Mouse (Mus musculus): ENCODE results near the gene Gys2.

The Gys2 gene

GRCm38 (mm10) chr6:142455314-142455996 lies 17.5 kb downstream of the Gys2 start:
- peak in 1 of 2 experiments; percentile 24 for DNase-seq

- peak; percentile 31 to 35 for DNase-seq
These were observed 19.6 kb downstream of the Gys2 start for GRCm38 (mm10) chr6:142453311-142453710.

GRCm38 (mm10) chr6:142451381-142451780 lies 21.5 kb downstream of the Gys2 start:
- DNase-seq, result no peak

GRCm38 (mm10) chr6:142429072-142429471 lies 43.8 kb downstream of the Gys2 start:
- no peak for DNase-seq

- no peak for DNase-seq
These were observed 47.9 kb downstream of the Gys2 start for GRCm38 (mm10) chr6:142424976-142425375.

- no peak for DNase-seq
These were observed 58.3 kb downstream of the Gys2 start for GRCm38 (mm10) chr6:142414597-142414996.

GRCm38 (mm10) chr6:142413845-142414244 lies 59.1 kb downstream of the Gys2 start:
- no peak for DNase-seq

GRCm38 (mm10) chr6:142412906-142413491 lies 59.9 kb downstream of the Gys2 start, which contains the start of gene Spx:
TSS of gene Spx (plus strand) at chr6:142413441.
- DNase-seq, result no peak

- no peak for DNase-seq
These were observed 61.8 kb downstream of the Gys2 start for GRCm38 (mm10) chr6:142411140-142411539.

GRCm38 (mm10) chr6:142395756-142396155 lies 77.2 kb downstream of the Gys2 start:
- no peak for DNase-seq

- DNase-seq, result no peak
These were observed 78.2 kb downstream of the Gys2 start for GRCm38 (mm10) chr6:142394669-142395068.

- DNase-seq, result no peak
These were observed 80.6 kb downstream of the Gys2 start for GRCm38 (mm10) chr6:142392312-142392711.

- DNase-seq, result no peak
These were observed 83.8 kb downstream of the Gys2 start for GRCm38 (mm10) chr6:142389101-142389500.

GRCm38 (mm10) chr6:142387755-142388271 lies 85.1 kb downstream of the Gys2 start:
- no peak for DNase-seq

- DNase-seq, result peak; percentile 97
These were observed 85.7 kb downstream of the Gys2 start, which contains the start of the genes Recql and Golt1b for GRCm38 (mm10) chr6:142387011-142387754. TSS of gene Recql (minus strand) at chr6:142387087. TSS of gene Golt1b (plus strand) at chr6:142387221.

- no peak for DNase-seq
These were observed 86.5 kb downstream of the Gys2 start for GRCm38 (mm10) chr6:142386285-142387010.

- no peak for DNase-seq
These were observed 88.4 kb downstream of the Gys2 start for GRCm38 (mm10) chr6:142384521-142384920.

GRCm38 (mm10) chr6:142381615-142382014 lies 91.3 kb downstream of the Gys2 start:
- no peak for DNase-seq

- no peak for DNase-seq
These were observed 92.9 kb downstream of the Gys2 start for GRCm38 (mm10) chr6:142379961-142380360.

- DNase-seq, result no peak
These were observed 94.2 kb downstream of the Gys2 start for GRCm38 (mm10) chr6:142378576-142379330.

GRCm38 (mm10) chr6:142377081-142377480 lies 95.8 kb downstream of the Gys2 start:
- DNase-seq, result no peak

All from thymus, postnatal 36 days (tissue).